Mouse (Mus musculus): ENCODE data around the gene Wbp11.

Gene Wbp11

DNA sequence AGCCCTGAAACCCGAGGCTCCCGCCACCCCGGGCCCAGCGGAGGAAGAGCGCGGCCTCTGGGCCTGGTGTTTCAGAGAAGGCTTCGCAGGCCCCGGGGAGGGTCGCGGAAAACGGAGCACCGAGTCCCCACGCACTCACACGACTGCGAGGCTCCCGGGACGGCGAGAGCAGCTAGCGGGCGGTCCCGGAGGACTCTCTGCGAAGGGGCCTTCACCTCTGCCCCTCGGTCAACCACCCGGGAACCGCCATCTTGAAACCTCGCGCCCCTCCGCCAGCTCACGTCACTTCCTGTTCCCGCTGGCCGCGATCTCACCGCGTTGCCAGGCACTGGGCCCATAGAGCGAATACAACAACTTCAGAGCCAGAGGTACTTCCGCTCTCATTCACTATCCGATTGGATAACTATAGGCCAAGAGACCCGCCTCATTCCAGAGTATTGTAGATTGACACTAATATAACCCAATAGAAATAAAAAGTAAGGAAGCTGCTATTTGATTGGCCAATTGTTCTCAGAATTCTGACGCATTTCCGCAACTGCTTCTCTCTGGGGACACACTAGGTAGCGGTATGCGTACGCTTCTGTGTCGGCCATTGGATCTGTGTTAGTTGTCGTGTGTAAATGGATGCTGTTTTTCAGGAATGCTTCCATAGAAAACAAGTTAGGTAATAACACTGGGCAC, at the start of gene Wbp11:
Gene Wbp11, minus strand, starts transcription at position 353 of the 681 bp plus-strand sequence.
- DNase-seq: peak; percentile 94

DNA sequence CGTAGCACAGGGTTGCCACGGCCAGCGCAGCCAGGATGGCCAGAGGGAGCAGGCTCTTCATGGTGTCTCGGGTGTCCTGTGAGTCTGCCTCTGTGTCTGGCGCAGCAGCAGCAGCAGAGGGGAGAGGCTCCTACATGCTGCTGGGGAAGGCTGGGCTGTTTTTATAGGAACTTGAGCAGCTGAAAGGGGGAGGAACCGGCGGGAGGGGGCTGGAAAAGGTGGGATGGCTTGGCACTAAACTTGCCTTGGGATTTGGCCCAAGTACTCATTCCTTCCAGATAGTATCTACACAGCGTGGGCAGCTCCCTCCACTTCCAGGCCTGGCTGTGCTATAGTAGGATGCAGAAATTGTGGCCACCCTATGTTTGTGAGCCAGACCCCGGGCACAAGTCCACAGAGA, 47.6 kb upstream of the Wbp11 start, which contains the start of gene Mgp:
Gene Mgp, minus strand, starts transcription at position 154 of the 400 bp plus-strand sequence.
- no peak for DNase-seq

DNA sequence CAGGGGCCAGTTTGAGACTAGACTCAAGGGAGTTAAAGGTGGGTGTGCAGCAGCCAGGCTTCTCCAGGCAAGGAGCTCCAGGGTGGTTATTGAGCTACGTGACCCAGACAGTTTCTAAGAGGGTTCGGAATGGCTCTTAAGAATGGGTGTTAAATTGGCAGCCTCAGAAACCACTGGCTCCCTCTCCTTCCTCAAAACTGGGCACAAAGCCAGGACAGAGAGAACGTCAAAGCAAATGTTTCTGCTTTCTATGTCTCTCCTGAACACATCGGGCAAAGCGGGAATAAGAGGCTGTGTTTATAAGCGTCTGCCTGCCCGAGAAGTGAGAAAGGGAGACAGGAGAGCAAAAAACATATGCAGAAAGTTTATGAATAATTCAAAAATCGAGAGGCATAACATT, 46.6 kb upstream of the Wbp11 start:
- DNase-seq: no peak

DNA sequence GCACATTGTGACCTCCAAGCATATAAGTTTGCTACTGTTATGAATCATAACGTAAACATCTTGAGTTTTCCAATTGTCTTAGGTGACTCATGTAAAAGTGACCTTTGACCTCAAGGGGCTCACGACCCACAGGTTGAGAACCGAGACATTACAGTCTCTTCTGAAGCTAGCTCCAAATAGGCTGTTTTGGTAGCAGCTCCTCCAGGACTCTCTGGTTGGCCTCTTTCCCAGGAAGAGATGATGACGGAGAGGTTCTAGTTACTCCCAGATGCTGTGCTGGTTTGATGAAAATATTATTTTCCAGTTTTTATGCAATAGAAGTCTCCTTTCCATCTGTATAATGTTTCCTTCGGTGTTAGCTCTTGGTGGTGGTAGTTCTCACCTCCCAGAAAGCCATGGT, 40.9 kb upstream of the Wbp11 start:
- DNase-seq: no peak

DNA sequence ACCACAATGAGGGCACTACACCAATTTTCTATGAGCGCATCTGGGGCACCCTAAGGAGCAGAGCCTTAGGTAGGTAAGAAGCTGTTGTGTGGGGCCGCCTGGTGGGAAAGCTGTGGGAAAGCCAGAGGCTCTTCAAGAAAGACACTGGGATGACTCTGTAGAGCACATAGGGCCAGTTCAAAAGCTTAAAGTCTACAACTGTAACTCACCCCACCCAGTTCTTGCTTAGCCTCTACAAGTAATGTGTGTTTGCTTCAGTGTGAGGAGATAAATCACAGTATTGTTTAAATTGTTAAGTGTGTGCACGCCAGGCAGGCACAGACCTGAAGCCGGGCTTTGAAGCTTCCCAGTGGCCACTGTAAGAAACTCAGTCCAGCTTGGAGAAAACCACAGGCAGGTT, 38.1 kb upstream of the Wbp11 start:
- DNase-seq: no peak

DNA sequence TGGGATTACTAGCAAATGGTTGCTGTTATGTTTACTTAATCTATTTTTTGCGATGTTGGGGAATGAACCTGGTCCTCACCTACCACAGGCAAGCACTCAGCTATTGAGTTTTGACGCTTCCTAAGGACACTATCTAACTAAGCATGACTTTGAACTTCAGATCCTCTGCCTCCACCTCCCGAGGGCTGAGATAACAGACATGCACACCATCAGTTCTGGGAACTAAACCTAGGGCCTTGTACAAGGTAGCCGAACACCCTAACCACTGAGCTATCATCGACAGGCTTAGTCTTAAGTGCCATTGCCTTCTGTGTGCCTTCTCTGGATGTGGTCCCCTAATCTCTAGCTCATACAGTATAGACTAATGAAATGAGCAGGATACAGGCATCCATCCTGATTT, 37.3 kb upstream of the Wbp11 start:
- DNase-seq: no peak

DNA sequence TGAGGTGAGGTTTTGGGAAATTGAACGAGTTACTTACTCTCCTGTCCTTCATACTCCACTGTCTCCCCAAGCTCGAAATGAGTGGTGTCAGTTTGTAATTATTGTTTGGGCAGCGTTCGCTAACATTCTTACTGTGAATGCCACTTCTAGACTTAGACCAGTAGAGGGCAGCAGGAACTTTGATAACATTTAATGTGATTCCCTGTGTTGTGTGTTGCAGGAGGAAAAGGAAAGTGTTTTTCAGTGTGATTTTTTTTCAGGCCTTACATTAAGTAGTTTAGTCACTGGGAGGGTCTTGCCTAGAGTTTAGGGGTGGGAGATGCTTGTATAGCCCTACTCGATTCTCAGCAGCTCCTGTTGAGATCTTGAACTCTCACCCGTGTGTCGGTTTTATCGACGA, 33.0 kb upstream of the Wbp11 start:
- no peak for DNase-seq

DNA sequence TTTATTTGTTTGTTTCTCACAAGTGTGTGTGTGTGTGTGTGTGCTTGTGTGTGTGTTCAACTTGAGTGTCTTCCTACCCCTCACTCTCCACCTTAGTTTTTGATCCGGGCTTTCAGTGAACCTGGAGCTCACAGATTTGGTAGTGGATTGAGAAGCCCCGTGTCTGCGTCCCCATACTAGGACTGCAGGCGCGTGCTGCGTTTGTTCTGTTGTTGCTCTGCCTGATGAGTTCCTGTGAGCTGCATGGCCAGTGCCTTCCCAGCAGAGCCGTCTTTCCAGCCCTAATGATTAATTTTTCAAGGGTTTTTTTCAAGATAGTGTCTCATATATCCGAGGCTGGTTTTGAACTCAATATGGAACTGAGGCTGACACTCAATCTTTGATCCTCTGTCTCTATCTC, 30.4 kb upstream of the Wbp11 start:
- DNase-seq: peak; percentile 55

DNA sequence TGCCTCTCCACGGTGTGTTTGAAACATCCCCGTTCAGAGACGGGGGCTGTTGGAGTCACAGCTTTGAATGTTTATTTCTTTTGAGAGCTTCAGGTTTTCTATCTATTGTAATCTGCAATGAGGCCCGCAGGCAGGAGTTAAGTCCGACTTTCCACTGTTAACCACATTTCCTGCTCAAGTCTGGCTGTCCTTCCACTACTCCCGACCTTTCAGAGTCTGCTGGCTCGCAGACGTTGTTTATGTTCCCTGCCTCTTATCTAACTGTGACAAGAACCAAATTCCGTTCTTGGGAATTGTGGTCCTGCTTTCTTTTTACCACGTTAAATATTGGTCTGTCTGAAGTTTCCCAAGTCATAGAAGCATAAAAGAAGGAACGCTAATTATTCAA, 29.8 kb upstream of the Wbp11 start:
- DNase-seq: no peak

DNA sequence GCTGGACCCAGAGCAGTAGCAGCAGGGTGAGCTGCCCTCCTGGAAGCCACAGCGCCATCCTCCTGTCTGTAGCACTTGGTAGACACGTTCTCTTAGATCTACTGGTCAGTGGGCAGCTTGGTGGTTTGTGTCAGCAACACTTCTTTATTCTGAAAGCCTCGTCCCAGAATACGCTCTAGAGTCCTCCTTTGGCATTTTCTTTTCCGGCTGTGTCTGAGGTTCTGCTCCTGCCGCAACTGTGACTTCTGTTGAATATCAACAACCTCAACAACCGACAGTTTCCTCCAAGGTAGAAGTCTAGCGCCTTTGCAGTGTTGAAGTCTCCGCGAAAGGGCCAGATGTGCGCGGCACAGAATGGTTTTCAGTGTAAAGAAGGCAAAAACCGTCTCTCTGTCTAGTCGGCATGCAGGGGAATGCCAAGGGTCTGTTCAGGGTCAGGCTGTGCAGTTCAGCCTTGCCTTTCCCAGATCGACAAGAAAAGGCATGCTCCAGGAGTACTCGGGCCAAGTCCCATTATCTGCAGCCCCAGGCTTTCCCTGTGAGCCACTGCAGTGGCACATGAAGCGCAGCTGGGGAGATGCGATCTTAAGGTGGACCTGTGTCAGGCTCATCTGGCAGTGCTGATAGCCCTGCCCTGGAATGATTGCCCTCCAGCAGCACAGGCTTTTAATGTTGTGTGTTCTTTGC, 29.3 kb upstream of the Wbp11 start, which contains the start of gene Art4:
Gene Art4, minus strand, starts transcription at position 548 of the 687 bp plus-strand sequence.
- peak; percentile 94 for DNase-seq

DNA sequence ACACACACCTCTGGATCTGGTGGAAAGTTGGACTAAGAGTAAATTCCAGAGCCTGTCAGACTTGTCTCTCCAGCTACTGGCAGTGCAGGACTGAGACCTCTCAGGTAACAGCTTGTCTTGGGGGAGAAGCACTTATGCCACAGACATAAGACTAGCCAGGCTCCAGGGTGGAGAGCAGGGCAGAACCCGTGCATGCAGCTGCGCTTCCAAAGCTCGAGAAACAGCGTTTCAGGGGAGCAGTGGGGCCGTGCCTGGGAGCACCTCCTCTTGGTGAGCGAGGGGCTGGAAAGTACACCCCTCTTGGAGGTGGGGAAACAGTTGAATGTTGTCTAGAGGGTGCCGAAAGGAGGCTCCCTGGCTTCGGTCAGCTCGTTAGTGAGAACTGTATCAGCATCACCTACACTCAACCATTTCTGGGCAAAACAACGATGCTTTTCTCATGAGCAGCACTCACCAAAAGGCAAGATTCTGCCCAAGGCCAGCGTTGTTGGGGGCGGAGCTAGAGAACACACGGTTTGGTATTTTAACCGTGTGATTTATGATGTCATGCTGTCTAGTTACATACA, 28.1 kb upstream of the Wbp11 start:
- peak; percentile 86 for DNase-seq

DNA sequence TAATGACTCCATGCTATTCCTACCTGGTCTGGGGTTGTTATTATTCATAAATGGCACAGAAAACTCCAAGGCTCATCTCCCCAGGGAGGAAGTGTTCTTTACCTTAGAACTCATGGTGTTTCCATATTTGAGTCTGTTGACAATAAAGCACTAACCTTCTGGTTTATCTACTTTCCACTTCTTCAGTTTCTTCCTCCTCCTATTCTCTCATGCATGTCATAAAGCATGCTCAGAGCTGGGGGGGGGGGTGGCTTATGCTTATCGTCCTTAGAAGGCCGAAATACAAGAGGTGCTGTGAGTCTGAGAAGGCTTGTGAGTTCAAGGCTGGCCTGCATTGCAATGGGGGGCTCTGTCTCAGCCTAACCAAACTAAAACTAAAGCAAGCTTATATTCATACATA, 27.1 kb upstream of the Wbp11 start:
- peak; percentile 64 for DNase-seq

DNA sequence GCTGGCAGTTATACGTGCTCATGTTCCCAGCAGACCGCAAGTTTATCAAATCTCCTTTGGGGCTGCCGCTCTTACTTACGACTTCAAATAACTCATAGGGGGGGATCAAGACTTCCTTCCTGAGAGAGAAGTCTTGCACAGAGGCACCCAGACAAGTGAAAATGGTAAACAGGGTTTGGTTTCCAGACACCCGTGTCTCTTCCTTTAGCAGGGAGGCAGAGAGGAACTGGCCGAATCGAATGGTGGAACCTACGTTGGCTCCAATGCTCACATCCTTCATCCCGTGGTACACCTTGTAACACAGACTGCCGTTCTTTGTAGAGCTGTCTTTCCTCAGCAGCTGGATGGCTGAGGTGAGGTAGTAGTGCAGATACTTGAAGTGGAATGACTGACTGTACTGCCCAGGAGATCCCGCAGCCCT, 26.3 kb upstream of the Wbp11 start:
- no peak for DNase-seq

DNA sequence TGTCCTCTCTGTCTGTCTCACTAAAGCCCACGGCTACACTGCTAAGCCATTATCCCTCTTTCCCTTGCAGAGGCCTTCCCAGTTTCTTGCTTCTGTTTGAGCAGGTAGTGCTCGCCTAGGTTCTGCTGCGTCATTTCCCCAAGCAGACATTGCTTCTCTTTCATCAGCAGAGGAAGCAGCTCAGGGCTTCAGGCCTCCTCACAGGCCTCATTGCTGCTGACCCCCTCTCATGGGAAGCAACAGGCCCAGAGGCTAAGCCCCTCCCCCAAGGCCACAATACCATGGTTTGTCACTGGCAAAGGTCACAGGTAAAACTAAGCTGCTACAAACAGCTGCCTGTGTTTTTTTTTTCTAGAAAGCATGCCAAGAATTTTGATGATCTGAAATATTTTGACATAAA, 24.7 kb upstream of the Wbp11 start:
- DNase-seq: peak; percentile 53

DNA sequence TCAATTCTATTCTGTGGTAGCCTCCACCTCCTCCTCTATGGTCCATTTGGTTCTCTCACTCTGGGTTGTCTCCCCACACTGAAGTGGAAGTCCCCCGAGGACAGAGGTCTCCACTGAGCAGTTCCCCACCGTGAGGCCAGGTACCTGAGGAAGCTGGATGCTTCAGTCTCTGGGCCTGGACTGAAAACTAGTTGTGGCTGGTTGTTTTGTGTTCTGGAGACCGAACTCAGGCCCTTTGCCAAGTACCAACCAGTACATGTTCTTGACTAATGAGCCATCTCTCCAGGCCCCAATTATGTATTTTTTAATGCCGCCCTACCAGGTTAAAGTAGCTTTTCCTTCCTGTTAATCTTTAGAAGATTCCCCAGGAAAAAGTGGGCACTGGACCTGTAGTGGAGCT, 24.3 kb upstream of the Wbp11 start:
- no peak for DNase-seq

DNA sequence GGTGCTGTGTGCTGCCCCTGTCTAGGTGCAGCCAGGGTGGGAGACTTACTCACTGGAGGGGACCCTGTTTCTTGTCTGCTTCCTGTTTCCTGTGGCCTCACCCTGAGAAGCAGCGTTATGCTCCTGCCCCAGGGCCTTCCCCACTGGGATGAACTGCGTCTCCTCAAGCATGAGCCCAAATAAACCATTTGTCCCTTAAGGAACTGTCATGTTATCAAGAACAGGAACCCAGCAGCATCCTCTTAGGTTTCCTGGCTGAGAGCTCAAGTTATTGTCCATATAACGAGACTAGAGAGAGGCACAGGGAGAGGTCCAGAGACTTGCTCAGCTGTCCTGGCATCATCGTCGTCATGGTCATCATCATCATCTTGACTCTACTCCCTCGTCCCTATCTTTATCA, 22.2 kb upstream of the Wbp11 start:
- no peak for DNase-seq

DNA sequence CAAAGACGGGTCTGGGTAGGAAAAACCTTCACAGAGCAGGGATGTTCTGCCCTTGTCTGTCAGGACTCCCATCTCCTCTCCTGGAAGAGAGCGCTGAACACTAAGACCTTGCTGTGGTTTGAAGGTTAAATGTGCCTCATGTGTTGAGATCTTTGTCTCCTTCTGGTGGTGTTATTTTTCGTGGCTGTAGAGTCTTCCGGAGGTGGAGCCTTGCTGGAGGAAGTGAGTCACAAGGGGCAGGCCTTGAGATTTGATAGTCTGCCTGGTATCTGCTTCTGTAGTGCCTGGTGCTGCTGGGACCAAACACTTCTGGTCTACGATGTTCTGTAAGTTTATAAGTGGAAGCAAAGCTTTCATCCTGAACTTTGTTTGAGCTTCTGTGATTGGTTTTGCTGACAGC, 20.9 kb upstream of the Wbp11 start:
- no peak for DNase-seq

DNA sequence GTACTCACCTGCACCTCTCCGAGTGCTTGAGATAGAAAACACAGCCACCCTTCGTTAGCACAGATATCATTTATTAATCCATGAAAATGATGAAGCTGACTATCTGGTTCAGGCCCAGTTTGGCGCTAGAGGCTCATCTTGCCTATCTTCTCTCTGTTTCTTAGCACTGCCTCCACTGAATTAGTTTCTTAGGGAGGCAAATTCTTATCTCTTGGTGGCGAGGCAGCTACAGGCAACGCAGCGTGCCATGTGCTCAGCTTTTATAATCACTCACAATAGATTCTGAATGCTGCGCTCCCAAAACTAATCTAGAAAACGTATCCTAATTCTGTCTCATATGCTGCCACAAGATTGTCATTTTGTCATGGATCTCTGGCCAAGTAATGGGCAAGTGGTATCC, 20.4 kb upstream of the Wbp11 start:
- DNase-seq: peak; percentile 46

DNA sequence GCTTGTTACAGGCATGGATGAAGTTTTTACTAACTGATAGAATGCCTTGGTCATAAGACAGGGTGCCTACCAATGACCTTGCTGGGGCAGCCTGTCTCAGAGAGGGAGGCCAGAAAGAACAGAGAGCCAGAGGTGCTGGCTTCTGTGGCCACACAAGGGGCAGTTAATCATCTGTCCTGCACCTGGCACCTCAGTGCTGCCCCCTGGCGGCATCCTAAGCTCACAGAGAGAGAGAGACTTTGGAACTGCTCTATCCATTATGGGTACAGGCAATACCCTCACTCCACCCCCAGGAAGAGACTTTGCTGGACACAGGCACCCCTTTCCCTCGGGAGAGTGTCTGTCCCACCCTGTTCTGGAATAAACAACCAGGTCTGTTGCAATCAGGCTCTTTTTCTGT, 19.8 kb upstream of the Wbp11 start:
- peak; percentile 88 for DNase-seq

DNA sequence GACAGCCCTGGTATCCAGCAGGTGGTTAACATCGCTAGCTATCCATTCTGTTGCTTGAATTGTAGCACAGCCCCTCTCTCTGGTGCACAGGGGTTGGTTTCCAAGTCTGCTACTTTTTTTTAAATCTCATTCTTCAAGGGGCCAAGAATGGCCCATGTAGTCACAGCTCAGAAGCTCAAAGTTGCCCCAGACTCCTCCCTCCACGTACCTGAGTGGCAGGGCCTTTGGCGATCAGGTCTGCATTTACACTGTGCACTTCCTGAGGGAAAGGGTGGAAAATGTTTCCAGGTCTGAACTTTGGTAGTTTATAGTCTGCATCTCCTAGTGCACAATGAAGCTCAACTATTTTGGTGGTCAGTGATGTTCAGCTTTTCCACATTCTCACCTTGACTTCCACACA, 19.2 kb upstream of the Wbp11 start:
- no peak for DNase-seq

DNA sequence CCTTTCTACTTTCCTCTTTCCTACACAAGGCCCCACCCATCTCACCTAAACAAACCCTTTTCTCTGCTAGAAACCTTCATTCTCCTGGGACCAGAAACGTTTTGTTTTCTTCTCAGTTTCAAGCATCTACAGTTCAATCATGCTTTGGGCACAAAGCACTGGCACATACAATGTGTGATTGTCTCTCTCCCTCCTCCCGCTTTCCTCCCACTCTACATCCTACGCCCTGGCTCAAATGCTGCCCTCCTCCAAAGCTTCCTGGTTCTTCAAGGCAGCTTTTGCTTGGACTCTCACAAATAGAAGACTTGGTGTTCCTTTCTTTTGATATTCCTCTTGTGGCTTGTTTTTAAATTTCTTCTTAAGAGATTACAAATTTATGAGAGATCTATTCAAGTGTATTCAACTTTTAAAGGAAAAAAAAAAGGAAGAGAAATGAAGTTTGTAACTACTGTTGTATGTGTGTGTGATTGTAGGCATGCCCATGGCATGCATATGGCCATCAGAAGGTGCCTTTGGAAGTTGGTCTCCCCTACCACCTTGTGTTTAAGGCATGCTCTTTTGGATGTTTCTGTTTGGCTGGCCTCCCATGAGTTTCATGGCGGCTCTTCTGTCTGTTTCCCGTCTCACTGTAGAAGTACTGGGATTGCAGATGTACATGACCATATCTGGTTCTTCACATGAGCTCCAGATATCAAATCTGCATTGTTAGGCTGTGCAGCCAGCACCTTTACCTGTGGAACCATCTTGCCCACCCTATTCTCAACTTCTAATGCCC, 17.9 kb upstream of the Wbp11 start:
- DNase-seq: no peak

DNA sequence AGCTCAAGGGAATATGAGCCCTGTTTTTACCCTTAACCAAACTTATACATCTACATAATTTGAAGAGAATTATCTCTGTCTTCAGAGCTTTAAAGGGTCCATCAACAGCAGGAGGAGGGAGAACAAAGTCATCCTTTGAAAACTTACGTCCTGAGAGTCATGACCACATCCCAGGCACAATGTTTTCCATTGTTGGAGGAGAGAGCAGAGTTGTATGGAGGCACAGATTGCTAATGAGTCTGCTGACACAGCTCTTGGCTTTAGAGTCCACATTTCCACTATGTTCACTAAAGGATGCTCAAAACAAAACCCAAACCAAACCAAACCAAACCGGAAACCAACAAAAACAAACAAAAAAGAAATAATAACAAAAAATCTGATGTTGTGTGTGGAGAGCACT, 16.9 kb upstream of the Wbp11 start:
- DNase-seq: no peak

DNA sequence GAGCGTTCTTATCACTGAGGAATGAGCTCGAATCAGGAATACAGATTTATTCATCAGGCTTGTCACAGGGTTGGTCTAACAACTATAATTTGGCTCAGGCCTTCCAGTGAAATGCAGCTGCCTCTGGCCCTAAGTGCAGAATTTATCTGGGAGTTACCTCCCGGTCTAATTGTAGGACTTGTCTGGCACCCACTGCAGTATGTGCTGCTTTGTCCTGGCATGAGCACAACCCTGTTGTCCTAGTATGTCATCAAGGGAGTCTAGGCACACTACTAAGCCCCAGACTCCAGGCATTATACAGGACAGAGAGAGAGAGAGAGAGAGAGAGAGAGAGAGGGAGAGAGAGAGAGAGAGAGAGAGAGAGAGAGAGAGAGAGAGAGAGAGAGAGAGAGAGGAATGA, 9.3 kb upstream of the Wbp11 start:
- no peak for DNase-seq

DNA sequence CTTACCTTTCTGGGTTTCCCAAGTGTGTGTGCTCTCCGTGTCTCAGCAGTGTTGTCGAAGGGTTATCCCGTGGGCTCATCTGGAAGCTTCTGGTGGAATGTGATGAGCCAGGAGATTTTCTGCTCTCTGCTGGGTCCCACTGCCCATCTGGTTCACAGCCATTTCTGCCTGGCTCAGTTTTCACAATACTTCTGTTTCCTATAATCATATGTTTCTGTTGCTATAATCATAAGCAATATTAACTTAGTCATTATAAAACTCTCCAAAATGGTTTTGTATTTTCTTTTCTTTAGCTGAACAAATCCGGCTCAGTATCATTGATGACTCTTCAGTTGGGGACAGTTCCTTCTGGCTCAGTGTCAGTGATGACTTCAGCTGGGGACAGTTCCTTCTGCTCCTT, 7.3 kb upstream of the Wbp11 start, which contains the start of gene Smco3:
Gene Smco3, minus strand, starts transcription at position 101 of the 400 bp plus-strand sequence.
- no peak for DNase-seq
